Mouse (Mus musculus): ENCODE results near the gene Grid2. TPM values are rescaled to one million over a fixed set of nuclear protein-coding genes. Genes with fewer than 3 reads are reported as not detected.
A peak's percentile ranks its signal among the peaks of the same experiment; 100 is the strongest.

Gene Grid2
- polyA plus RNA-seq, 1 experiment from 2014 or later = 2.4 TPM

DNA sequence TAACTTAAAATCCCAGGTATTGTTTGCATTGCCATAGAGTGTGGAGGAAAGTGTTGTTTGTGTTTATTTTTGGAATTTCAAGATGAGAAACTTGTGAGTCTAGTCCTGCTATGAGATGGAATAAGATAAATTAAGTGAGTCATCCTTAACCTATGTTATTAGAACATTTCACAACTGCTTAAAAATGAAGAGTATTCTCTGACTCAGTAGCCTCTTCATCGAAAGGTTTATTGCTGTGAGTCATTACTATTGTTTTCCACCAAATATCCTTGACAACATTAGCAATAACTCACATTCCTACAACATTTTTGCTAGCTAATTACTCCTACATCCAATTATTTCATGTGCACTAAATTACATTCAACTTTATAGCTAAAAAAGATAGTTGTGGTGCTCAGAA, 91.3 kb downstream of the Grid2 start:
- DNase-seq (ENCODE audit: low spot score) (no peak), ATAC-seq (ENCODE audit: low read depth) (no peak)
- H3K4me1 ChIP-seq (ENCODE audit: control insufficient read depth, insufficient read depth, low read length) = no peaks in the 10 kb centered on the region
- no peaks in the 10 kb centered on the region for H3K27me3 ChIP-seq (replicated peaks; ENCODE audit: control insufficient read depth, insufficient read depth, low read length)
- no peak overlapping the region for H3K4me2 ChIP-seq (ENCODE audit: low read depth, low read length)
- no peaks in the 10 kb centered on the region for H3K9me3 ChIP-seq (ENCODE audit: control insufficient read depth, low read length)
- no peaks in the 10 kb centered on the region for H3K36me3 ChIP-seq (ENCODE audit: control insufficient read depth, insufficient read depth, low read length)
- H3K9ac ChIP-seq (ENCODE audit: low read depth, low read length) = no peak overlapping the region
- WGBS = 78% methylated on average over 1 of the region's 1 CpGs
- no peak overlapping the region for H3K27ac ChIP-seq (replicated peaks; ENCODE audit: low read depth, low read length)
- no peak overlapping the region for H3K4me3 ChIP-seq (ENCODE audit: low read depth, low read length)

DNA sequence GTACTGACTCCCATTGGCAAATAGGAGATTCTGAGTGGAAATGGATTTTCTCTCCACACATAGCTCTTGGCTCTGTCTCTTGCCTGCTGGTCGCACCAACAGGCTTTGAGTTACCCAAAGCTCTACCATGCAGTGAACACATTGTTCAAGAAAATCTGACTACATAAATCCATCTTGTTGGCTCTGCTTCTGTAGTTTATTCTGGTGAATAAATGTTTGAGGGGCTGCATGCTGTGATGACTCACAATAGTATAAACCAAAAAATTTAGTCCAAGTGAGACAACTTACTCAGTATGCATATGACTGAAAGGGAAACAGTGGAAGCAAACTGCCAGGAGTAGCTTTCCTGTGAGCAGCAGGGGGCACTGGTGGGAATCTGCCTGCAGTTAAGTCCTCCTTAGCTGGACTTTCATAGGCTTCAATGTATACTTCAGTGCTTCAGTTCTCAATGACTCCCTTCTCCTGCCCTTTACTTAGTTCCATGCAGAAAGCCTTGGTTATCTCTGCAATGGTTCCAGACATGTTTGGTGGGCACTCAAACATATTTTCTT, 125.5 kb downstream of the Grid2 start:
- H3K36me3 ChIP-seq (ENCODE audit: control insufficient read depth, insufficient read depth, low read length) = no peaks in the 10 kb centered on the region
- no peak overlapping the region for H3K4me3 ChIP-seq (ENCODE audit: low read depth, low read length)
- no peak overlapping the region for H3K4me2 ChIP-seq (ENCODE audit: low read depth, low read length)
- 87% methylated on average over 1 of the region's 1 CpGs for WGBS
- no peak overlapping the region for H3K27ac ChIP-seq (replicated peaks; ENCODE audit: low read depth, low read length)
- H3K27me3 ChIP-seq (replicated peaks; ENCODE audit: control insufficient read depth, insufficient read depth, low read length) = no peaks in the 10 kb centered on the region
- ATAC-seq (ENCODE audit: low read depth) (no peak), DNase-seq (ENCODE audit: low spot score) (no peak)
- H3K9me3 ChIP-seq (ENCODE audit: control insufficient read depth, low read length) = no peaks in the 10 kb centered on the region
- H3K9ac ChIP-seq (ENCODE audit: low read depth, low read length) = no peak overlapping the region
- no peaks in the 10 kb centered on the region for H3K4me1 ChIP-seq (ENCODE audit: control insufficient read depth, insufficient read depth, low read length)

DNA sequence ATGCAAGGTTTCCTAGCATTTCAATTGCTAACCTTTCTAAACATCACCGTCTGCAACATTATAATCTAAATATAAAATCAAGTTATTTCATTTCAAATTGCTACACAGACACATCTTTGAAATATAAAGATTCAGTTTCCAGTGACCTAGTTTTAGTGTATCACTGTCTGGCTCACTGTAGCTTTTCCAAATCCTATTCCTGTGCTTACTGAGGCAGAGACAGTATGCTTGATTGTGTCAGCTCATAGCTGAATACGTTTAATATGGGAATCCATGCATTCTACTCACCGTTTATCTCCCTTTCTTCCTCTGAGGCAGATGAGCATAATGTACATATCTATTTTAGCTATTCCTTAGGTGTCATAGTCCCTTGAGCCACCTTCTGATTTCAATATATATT, 146.0 kb downstream of the Grid2 start:
- no peak overlapping the region for H3K27ac ChIP-seq (replicated peaks; ENCODE audit: low read depth, low read length)
- H3K27me3 ChIP-seq (replicated peaks; ENCODE audit: control insufficient read depth, insufficient read depth, low read length) = no peaks in the 10 kb centered on the region
- ATAC-seq (ENCODE audit: low read depth) (no peak), DNase-seq (ENCODE audit: low spot score) (no peak)
- no peak overlapping the region for H3K4me3 ChIP-seq (ENCODE audit: low read depth, low read length)
- no peak overlapping the region for H3K9ac ChIP-seq (ENCODE audit: low read depth, low read length)
- no peaks in the 10 kb centered on the region for H3K4me1 ChIP-seq (ENCODE audit: control insufficient read depth, insufficient read depth, low read length)
- no peaks in the 10 kb centered on the region for H3K9me3 ChIP-seq (ENCODE audit: control insufficient read depth, low read length)
- H3K36me3 ChIP-seq (ENCODE audit: control insufficient read depth, insufficient read depth, low read length) = no peaks in the 10 kb centered on the region
- WGBS = 77% methylated on average over 3 of the region's 3 CpGs
- H3K4me2 ChIP-seq (ENCODE audit: low read depth, low read length) = no peak overlapping the region

GRCm38 (mm10) chr6:63417534-63417933, 161.9 kb downstream of the Grid2 start:
- WGBS = 73% methylated on average over 1 of the region's 1 CpGs

DNA sequence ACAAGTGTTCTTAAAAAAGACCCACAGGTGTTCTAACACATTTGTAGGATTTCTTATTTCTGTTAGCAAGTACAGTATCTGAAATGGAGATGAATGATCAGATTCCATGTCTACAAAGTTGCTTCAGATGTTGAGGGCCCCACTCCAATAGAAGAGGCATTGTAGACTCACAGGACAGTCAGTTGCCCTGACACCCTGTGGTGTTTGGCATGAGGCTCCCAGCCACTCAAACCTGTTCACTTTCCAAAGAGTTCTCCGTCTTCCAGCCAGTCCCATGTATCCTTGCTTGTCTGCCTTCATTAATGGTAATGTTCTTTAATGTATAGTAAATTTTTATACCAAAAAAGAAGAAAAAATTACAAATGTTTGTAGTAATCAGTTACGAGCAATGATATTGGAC, 177.1 kb downstream of the Grid2 start:
- Histone ChIP-seq H3K27ac (replicated peaks; ENCODE audit: low read depth, low read length) (no peak overlapping the region), H3K27me3 (replicated peaks; ENCODE audit: control insufficient read depth, insufficient read depth, low read length) (no peaks in the 10 kb centered on the region), H3K4me3 (ENCODE audit: low read depth, low read length) (no peak overlapping the region), H3K4me1 (ENCODE audit: control insufficient read depth, insufficient read depth, low read length) (no peaks in the 10 kb centered on the region), H3K36me3 (ENCODE audit: control insufficient read depth, insufficient read depth, low read length) (no peaks in the 10 kb centered on the region), H3K4me2 (ENCODE audit: low read depth, low read length) (no peak overlapping the region), H3K9ac (ENCODE audit: low read depth, low read length) (no peak overlapping the region), H3K9me3 (ENCODE audit: control insufficient read depth, low read length) (no peaks in the 10 kb centered on the region)
- no peak for ATAC-seq (ENCODE audit: low read depth)
- WGBS = 82% methylated on average over 2 of the region's 2 CpGs
- DNase-seq (ENCODE audit: low spot score) = no peak

More at GRCm38 (mm10) chr6:63417534-63417933, 161.9 kb downstream of the Grid2 start:
- H3K4me3 ChIP-seq (ENCODE audit: low read depth, low read length) = no peak overlapping the region
- H3K4me1 ChIP-seq (ENCODE audit: control insufficient read depth, insufficient read depth, low read length) = no peaks in the 10 kb centered on the region
- ATAC-seq (ENCODE audit: low read depth) (no peak), DNase-seq (ENCODE audit: low spot score) (no peak)
- no peaks in the 10 kb centered on the region for H3K36me3 ChIP-seq (ENCODE audit: control insufficient read depth, insufficient read depth, low read length)
- H3K9me3 ChIP-seq (ENCODE audit: control insufficient read depth, low read length) = no peaks in the 10 kb centered on the region
- no peak overlapping the region for H3K27ac ChIP-seq (replicated peaks; ENCODE audit: low read depth, low read length)
- H3K27me3 ChIP-seq (replicated peaks; ENCODE audit: control insufficient read depth, insufficient read depth, low read length) = no peaks in the 10 kb centered on the region
- H3K4me2 ChIP-seq (ENCODE audit: low read depth, low read length) = no peak overlapping the region
- H3K9ac ChIP-seq (ENCODE audit: low read depth, low read length) = no peak overlapping the region

- Histone ChIP-seq H3K9ac (ENCODE audit: low read depth, low read length) (no peak overlapping the region), H3K27ac (replicated peaks; ENCODE audit: low read depth, low read length) (no peak overlapping the region), H3K4me1 (ENCODE audit: control insufficient read depth, insufficient read depth, low read length) (no peaks in the 10 kb centered on the region), H3K36me3 (ENCODE audit: control insufficient read depth, insufficient read depth, low read length) (no peaks in the 10 kb centered on the region), H3K27me3 (replicated peaks; ENCODE audit: control insufficient read depth, insufficient read depth, low read length) (no peaks in the 10 kb centered on the region), H3K4me2 (ENCODE audit: low read depth, low read length) (no peak overlapping the region), H3K4me3 (ENCODE audit: low read depth, low read length) (no peak overlapping the region), H3K9me3 (ENCODE audit: control insufficient read depth, low read length) (no peaks in the 10 kb centered on the region)
- 76% methylated on average over 2 of the region's 2 CpGs for WGBS
- no peak for DNase-seq (ENCODE audit: low spot score)
- no peak for ATAC-seq (ENCODE audit: low read depth)
Observed at GRCm38 (mm10) chr6:63448175-63448574, 192.5 kb downstream of the Grid2 start.

DNA sequence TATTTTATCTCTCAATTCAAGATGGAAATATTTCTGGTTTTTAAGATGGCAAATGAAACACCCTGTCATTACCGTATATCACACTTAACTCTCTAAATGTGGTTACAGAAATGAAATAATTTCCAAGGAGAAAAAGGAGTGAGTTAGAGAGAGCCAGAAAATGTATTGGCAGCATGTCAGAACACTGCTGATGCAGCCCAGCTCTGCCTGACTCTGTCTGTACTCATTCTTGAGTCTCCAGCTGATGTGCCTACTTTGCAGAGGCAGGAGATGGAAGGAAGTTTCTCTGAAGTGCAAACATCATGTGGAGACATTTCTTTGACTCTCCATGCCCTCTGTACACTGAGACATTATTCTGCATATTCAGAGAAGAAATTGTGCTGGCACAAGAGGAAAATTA, 226.5 kb downstream of the Grid2 start:
- peak; percentile 16 for DNase-seq (ENCODE audit: low spot score)
- Histone ChIP-seq H3K4me1 (ENCODE audit: control insufficient read depth, insufficient read depth, low read length) (no peaks in the 10 kb centered on the region), H3K4me2 (ENCODE audit: low read depth, low read length) (no peak overlapping the region), H3K9me3 (ENCODE audit: control insufficient read depth, low read length) (no peaks in the 10 kb centered on the region), H3K27ac (replicated peaks; ENCODE audit: low read depth, low read length) (no peak overlapping the region), H3K27me3 (replicated peaks; ENCODE audit: control insufficient read depth, insufficient read depth, low read length) (no peaks in the 10 kb centered on the region), H3K9ac (ENCODE audit: low read depth, low read length) (no peak overlapping the region), H3K4me3 (ENCODE audit: low read depth, low read length) (no peak overlapping the region), H3K36me3 (ENCODE audit: control insufficient read depth, insufficient read depth, low read length) (no peaks in the 10 kb centered on the region)
- ATAC-seq (ENCODE audit: low read depth) = no peak
- 74% methylated on average over 1 of the region's 1 CpGs for WGBS

- WGBS = 79% methylated on average over 1 of the region's 1 CpGs
- no peaks in the 10 kb centered on the region for H3K36me3 ChIP-seq (ENCODE audit: control insufficient read depth, insufficient read depth, low read length)
- H3K27ac ChIP-seq (replicated peaks; ENCODE audit: low read depth, low read length) = no peak overlapping the region
- H3K9ac ChIP-seq (ENCODE audit: low read depth, low read length) = no peak overlapping the region
- no peaks in the 10 kb centered on the region for H3K27me3 ChIP-seq (replicated peaks; ENCODE audit: control insufficient read depth, insufficient read depth, low read length)
- H3K4me2 ChIP-seq (ENCODE audit: low read depth, low read length) = no peak overlapping the region
- ATAC-seq (ENCODE audit: low read depth) = no peak
- no peaks in the 10 kb centered on the region for H3K9me3 ChIP-seq (ENCODE audit: control insufficient read depth, low read length)
- DNase-seq (ENCODE audit: low spot score) = no peak
- H3K4me1 ChIP-seq (ENCODE audit: control insufficient read depth, insufficient read depth, low read length) = no peaks in the 10 kb centered on the region
- H3K4me3 ChIP-seq (ENCODE audit: low read depth, low read length) = no peak overlapping the region
Observed at GRCm38 (mm10) chr6:63515016-63515415, 259.3 kb downstream of the Grid2 start.

GRCm38 (mm10) chr6:63515957-63516356, 260.3 kb downstream of the Grid2 start:
- 82% methylated on average over 6 of the region's 6 CpGs for WGBS
- H3K36me3 ChIP-seq (ENCODE audit: control insufficient read depth, insufficient read depth, low read length) = no peaks in the 10 kb centered on the region
- no peaks in the 10 kb centered on the region for H3K27me3 ChIP-seq (replicated peaks; ENCODE audit: control insufficient read depth, insufficient read depth, low read length)
- H3K27ac ChIP-seq (replicated peaks; ENCODE audit: low read depth, low read length) = no peak overlapping the region
- H3K9me3 ChIP-seq (ENCODE audit: control insufficient read depth, low read length) = no peaks in the 10 kb centered on the region
- no peaks in the 10 kb centered on the region for H3K4me1 ChIP-seq (ENCODE audit: control insufficient read depth, insufficient read depth, low read length)
- ATAC-seq (ENCODE audit: low read depth) (no peak), DNase-seq (ENCODE audit: low spot score) (no peak)
- no peak overlapping the region for H3K4me3 ChIP-seq (ENCODE audit: low read depth, low read length)
- H3K4me2 ChIP-seq (ENCODE audit: low read depth, low read length) = no peak overlapping the region
- H3K9ac ChIP-seq (ENCODE audit: low read depth, low read length) = no peak overlapping the region
